Mouse (Mus musculus): Measurements from ENCODE around the gene Hmx2.

Hmx2 gene

GRCm38 (mm10) chr7:131556116-131556515 is 7.5 kb downstream of the Hmx2 start:
- no peak for DNase-seq (ENCODE audit: extremely low read depth, low read depth, low spot score)

DNA sequence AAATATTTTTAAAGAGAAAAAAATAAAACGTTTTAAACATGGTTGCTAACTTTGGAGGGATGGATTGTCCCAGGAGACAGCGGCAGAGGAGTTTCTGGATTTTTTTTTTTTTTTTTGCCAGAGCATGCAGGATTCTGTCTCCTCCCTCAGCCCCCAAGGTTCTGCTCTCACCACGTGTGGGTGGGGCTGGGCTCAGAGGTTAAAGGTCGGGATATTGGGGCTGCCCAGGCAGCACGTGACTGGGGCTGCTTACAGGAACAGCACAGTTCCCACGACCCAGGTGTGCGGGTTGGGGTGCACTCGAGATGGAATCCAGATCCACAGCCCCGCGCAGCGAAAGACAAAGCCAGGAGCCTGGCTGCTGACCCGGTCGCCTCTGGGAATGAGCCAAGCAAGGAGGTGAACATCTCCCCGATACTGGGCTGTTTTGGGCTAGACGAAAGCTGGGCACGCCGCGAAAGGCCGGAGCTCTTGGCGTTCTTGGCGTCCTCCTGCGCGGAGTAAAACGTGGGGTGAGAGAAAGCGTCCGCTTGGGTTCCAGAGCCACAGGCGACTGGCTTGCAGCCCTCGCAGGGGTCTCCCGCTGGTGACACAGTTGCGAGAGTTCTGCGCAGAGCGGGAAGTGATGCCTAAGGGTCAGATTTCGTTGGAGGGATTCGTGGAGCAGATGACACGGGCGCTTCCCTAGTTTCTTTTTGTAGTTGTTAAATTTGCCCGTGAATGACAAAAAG is 8.1 kb downstream of the Hmx2 start:
- no peak for DNase-seq (ENCODE audit: extremely low read depth, low read depth, low spot score)

- DNase-seq (ENCODE audit: extremely low read depth, low read depth, low spot score): no peak
These were observed 9.2 kb downstream of the Hmx2 start for GRCm38 (mm10) chr7:131557751-131558150.

DNA sequence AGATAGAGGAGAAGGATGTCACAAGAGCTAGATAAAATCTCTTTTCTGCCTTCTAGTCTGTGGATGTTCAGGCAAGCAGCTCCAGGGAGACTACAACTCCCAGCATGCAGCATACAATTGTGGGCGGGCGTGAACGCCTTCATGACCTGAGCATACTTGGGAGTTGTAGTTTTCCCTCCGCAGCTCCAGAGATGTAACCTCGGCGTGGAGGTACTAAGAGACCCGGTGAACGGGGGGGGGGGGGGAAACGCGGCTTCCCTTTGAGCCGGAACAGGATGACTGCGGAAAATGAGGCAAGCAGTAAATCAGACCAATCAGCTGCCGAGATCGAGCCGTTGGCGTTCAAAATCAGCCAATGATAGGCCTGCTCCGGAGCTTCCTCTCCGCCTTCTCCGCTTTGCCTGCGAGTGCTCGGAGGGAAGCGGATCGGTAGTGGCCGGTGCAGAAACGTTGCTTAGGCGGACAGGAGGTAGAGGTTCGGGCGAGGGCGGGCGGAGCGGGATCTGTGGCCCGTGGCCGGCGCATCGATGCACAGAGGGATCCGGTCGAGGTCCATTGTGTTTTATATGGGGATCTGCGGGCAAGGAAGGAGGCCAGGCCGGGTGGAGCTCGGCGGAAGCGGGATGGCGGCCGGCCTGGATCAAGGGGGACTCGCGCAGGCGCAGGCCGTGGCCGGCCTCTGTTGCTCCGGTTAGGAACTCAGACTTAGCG is 11.6 kb downstream of the Hmx2 start, which contains the start of gene Bub3:
TSS of gene Bub3 (plus strand) at position 237 of the 711 bp plus-strand sequence.
- DNase-seq (ENCODE audit: extremely low read depth, low read depth, low spot score): peak; percentile 75

- DNase-seq (ENCODE audit: extremely low read depth, low read depth, low spot score): no peak
These were observed 12.1 kb downstream of the Hmx2 start for GRCm38 (mm10) chr7:131560697-131561042.

DNA sequence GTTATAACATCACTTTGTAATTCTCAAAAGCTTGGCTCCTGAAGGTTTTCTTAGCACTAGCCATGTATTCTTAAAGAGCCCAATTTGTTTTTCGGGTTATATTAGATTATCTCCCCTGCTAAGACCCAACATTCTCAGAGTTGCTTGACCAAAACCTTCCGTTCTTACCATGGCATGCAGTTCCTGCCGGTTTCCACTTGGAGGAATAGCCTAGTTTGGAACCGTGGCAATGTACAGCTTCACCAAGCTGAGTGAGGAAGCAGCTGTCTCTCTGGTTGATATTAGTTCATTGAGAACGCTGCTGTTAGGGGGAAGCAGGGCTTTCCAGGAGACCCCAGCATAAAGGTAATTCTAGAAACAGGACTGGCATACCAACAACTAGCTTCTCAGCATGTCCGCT is 26.7 kb downstream of the Hmx2 start:
- no peak for DNase-seq (ENCODE audit: extremely low read depth, low read depth, low spot score)

DNA sequence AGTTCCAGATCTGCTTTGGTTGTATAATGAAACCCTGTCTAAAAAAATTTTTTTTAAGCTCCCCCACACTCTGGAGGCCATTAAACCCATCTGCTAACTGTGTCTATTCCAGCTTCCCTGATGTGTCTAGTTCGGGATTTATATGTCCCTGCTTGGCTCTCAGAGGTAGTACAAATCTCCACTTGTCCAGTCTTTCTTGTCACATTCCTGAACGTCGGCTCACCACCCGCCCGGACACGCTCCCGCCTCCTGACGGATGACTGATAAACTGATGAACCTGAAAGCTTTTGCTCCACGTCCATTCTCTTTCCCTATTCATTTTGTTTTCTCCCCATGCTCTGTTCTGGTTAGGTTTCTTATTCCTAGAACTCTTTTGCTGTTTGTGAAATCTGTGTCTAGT is 33.6 kb downstream of the Hmx2 start:
- DNase-seq (ENCODE audit: extremely low read depth, low read depth, low spot score): no peak

DNA sequence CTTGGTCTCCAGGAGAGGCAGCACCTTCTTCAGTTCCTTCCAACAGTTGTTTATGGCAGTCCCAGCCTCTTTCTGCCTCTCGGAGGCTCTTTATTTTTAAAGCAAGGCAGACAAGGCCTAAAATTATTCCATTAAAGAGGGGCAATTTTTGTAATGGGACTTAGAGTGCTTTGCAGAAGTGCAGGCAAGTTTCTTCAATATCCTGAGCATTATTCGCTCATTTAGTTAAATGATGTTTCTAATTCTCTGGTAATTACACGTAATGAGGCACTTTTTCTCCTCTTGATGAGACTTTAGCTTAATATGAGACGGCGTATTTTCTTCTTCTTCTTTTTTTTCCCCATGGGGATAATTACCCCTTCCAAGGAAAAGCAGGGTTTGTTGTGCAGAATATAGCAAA is 37.0 kb downstream of the Hmx2 start:
- DNase-seq (ENCODE audit: extremely low read depth, low read depth, low spot score): no peak

GRCm38 (mm10) chr7:131597779-131598482 is 49.4 kb downstream of the Hmx2 start:
- no peak for DNase-seq (ENCODE audit: extremely low read depth, low read depth, low spot score)

DNA sequence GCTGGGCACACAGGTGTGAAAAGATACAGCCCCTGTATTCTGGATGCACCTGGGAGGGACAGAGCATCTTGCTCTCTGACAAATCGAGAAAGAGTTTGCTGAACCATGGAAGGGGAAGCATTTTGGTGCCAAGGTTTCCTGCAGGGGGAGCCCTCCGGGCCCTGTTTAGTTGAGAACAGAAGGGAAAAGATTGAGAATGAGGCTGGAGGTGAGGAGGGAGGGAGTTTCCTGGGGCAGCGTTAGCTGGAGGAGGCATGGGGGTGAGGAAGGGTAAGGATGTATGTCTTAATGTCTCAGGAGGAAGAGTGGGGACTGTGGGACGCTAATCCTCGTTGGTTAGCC is 49.9 kb downstream of the Hmx2 start:
- DNase-seq (ENCODE audit: extremely low read depth, low read depth, low spot score): no peak

DNA sequence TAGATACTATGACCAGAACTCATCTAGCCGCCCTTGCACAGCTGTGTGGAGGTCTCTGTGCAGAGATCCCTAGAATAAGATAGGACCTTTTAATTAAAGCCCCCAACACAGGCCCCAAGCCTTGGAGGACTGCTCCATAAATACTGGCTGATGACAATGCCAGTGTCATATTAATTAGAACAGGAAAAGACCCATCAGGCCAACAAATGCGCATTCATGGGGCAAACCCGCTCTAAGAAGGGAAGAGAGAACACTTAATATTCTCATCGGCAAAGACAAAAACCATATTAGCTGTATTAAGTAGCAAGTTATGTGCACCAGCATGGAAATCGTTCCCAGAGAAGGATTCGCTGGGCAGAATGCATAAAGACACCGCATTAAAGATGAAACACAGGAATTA is 53.5 kb downstream of the Hmx2 start:
- no peak for DNase-seq (ENCODE audit: extremely low read depth, low read depth, low spot score)

GRCm38 (mm10) chr7:131603186-131603585 is 54.6 kb downstream of the Hmx2 start:
- no peak for DNase-seq (ENCODE audit: extremely low read depth, low read depth, low spot score)

GRCm38 (mm10) chr7:131604946-131605345 is 56.4 kb downstream of the Hmx2 start:
- no peak for DNase-seq (ENCODE audit: extremely low read depth, low read depth, low spot score)

DNA sequence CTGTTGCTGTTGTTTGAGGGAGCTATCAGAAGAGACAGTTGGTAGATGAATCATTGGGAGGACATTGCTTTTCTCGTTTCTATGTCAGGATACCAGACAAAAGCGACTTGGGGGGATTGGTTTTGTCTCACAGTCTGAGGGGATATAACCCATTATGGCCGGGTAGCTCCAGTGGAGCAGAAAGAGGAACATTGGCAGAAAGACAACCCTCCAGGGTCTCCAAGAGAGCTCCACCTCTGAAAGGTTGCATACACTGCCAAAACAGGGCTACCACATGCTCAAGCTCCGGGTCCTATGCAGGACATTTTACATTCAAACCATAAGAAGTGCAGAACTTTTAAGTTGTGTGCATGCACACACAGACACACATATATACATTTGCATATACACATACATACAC is 56.9 kb downstream of the Hmx2 start:
- no peak for DNase-seq (ENCODE audit: extremely low read depth, low read depth, low spot score)
